Mouse (Mus musculus): ENCODE data around the gene Sfxn2.

DNA sequence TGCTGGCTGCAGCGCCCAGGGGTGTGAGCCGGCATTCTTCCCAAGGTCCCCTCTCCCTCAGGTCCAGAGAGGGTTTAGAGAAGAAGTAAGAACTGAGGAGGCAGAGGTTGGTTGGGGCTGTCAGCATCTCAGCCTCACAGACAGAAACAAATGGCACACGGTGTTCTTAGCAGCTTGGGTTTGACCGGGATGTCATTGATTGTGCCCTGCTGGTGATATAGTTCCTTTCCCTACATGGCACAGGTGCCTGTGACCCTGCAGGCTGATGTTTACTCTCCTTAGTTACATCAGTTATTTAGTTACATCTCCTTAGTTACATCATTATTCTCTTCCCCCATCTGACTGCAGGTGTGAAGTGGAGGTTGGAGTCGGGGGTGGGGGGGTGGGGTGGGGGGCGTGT, 18.4 kb downstream of the Sfxn2 start:
- TF ChIP-seq CTCF (IDR thresholded peaks at IDR 0.05; ENCODE audit: control insufficient read depth, insufficient read depth, insufficient replicate concordance, low read depth, low read length) (no peak), POLR2A (IDR thresholded peaks at IDR 0.05; ENCODE audit: control insufficient read depth, low read depth, low read length) (no peak)

All from testis, adult 2 months (tissue).